Mouse (Mus musculus) kidney, postnatal 36 days (tissue): Measurements from ENCODE around the gene Gm21961.
"Not testable (repeated sequence)": the region's sequence is repeated elsewhere in the genome, so short reads cannot be mapped to it uniquely, and the experiment has no call there.

Experiments
- DNase-seq, 2 experiments: peaks; one replicate each; pipeline ENCODE4 v3.0.0; 2021 to 2022; ENCODE audit warnings: mixed read lengths in 2 of 2

The Gm21961 gene

GRCm38 (mm10) chr15:65014804-65015203, at the start of gene Gm21961:
Gene Gm21961, minus strand, starts transcription at chr15:65014904.
- DNase-seq = no peak

DNA sequence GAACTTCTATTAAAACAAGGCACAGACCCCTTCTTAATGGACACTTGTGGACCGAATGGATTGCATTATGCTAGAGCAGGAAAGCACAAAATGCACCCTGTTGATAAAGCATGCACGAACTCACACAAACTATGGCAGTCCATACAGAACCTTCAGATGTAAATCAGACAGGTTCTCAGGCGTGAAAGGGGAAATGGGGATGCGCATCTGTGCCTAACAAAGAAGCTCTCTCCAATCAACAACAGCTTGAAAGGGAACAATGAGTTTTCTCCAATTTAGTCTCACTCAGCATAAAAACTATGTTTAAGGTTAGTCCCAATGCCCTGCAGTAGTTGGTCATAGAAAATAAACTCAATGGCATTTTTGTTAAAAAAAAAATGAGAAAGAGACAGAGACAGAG, 27.3 kb upstream of the Gm21961 start:
- no peak for DNase-seq

- not testable (repeated sequence) for DNase-seq
These were observed 24.5 kb upstream of the Gm21961 start for GRCm38 (mm10) chr15:65039216-65039615.

GRCm38 (mm10) chr15:65017971-65018370, 3.3 kb upstream of the Gm21961 start:
- DNase-seq = no peak

- DNase-seq = no peak
These were observed 8.5 kb downstream of the Gm21961 start for GRCm38 (mm10) chr15:65006177-65006576.

GRCm38 (mm10) chr15:64994498-64994897, 20.2 kb downstream of the Gm21961 start:
- DNase-seq = no peak

- no peak for DNase-seq
These were observed 34.7 kb downstream of the Gm21961 start for GRCm38 (mm10) chr15:64979976-64980375.

GRCm38 (mm10) chr15:64976044-64976805, 38.5 kb downstream of the Gm21961 start:
- no peak for DNase-seq
